Mouse (Mus musculus) adipocyte (in vitro differentiated cells): Measurements from ENCODE around the gene Ccdc190.

Source experiments
- DNase-seq: peaks from one replicate; pipeline ENCODE4 v3.0.0-alpha.2; 2016; ENCODE audit warnings: low spot score

Ccdc190 gene

GRCm38 (mm10) chr1:169932122-169932746 lies 3.8 kb downstream of the Ccdc190 start:
- no peak for DNase-seq

- DNase-seq, result peak; percentile 74
Measured at GRCm38 (mm10) chr1:169934005-169934725, 5.7 kb downstream of the Ccdc190 start.

GRCm38 (mm10) chr1:169939345-169939744 lies 10.9 kb downstream of the Ccdc190 start:
- DNase-seq, result peak; percentile 78

GRCm38 (mm10) chr1:169946004-169946403 lies 17.6 kb downstream of the Ccdc190 start:
- DNase-seq, result no peak

GRCm38 (mm10) chr1:169947654-169948053 lies 19.2 kb downstream of the Ccdc190 start:
- DNase-seq, result no peak

GRCm38 (mm10) chr1:169948280-169948679 lies 19.8 kb downstream of the Ccdc190 start:
- DNase-seq, result no peak

GRCm38 (mm10) chr1:169948866-169949265 lies 20.4 kb downstream of the Ccdc190 start:
- DNase-seq, result no peak

GRCm38 (mm10) chr1:169949981-169950380 lies 21.5 kb downstream of the Ccdc190 start:
- no peak for DNase-seq

- no peak for DNase-seq
Measured at GRCm38 (mm10) chr1:169950651-169951050, 22.2 kb downstream of the Ccdc190 start.

- DNase-seq, result no peak
Measured at GRCm38 (mm10) chr1:169951561-169951960, 23.1 kb downstream of the Ccdc190 start.

- DNase-seq, result no peak
Measured at GRCm38 (mm10) chr1:169952636-169953035, 24.2 kb downstream of the Ccdc190 start.

GRCm38 (mm10) chr1:169953106-169953505 lies 24.7 kb downstream of the Ccdc190 start:
- no peak for DNase-seq

- DNase-seq, result peak; percentile 99
Measured at GRCm38 (mm10) chr1:169968792-169969515, 40.5 kb downstream of the Ccdc190 start, which contains the start of gene Hsd17b7. Gene Hsd17b7 (minus strand): TSS chr1:169969241.

- DNase-seq, result no peak
Measured at GRCm38 (mm10) chr1:169969516-169969886, 41.1 kb downstream of the Ccdc190 start.

- DNase-seq, result no peak
Measured at GRCm38 (mm10) chr1:169970936-169971335, 42.5 kb downstream of the Ccdc190 start.

GRCm38 (mm10) chr1:169971998-169972397 lies 43.5 kb downstream of the Ccdc190 start:
- no peak for DNase-seq

GRCm38 (mm10) chr1:169977621-169978020 lies 49.2 kb downstream of the Ccdc190 start:
- no peak for DNase-seq
